Mouse (Mus musculus): ENCODE data around the gene Mmrn1. TPM values are rescaled to one million over a fixed set of nuclear protein-coding genes. Genes with fewer than 3 reads are reported as not detected.

Gene Mmrn1
- polyA plus RNA-seq, 1 experiment from 2014 or later = 3.5 TPM

DNA sequence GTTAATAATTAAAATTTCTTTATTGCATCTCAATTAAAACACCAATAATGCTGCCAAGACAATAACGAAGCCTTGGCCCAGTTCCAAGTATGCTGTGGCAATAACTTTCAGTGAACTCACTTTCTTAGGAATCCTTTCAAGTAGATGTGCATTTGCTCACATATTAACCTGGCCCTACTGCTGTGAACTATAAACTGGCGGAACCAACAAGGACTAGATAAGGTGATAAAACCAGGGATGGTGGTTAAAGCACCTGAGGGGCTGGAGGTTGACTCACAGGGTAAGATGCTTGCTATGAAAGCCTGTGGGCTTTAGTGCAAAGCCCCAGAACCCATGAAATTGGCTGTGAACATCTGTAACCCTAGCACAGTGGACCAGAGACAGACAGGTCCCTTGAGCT is 54.3 kb downstream of the Mmrn1 start:
- no peak for DNase-seq
- Histone ChIP-seq H3K36me3 (ENCODE audit: control insufficient read depth, insufficient read depth, low read length) (no peaks in the 10 kb centered on the region), H3K4me1 (ENCODE audit: control insufficient read depth, insufficient read depth, low read length) (no peaks in the 10 kb centered on the region), H3K9ac (replicated peaks; ENCODE audit: low read length) (no peak overlapping the region), H3K4me3 (replicated peaks; ENCODE audit: low read depth, low read length) (no peak overlapping the region), H3K9me3 (ENCODE audit: control insufficient read depth, low read length) (no peaks in the 10 kb centered on the region), H3K4me2 (ENCODE audit: low read length) (no peak overlapping the region), H3K27me3 (ENCODE audit: control insufficient read depth, insufficient read depth, low read length) (no peaks in the 10 kb centered on the region), H3K27ac (replicated peaks; ENCODE audit: low read depth, low read length) (no peak overlapping the region)
- WGBS = 92% methylated on average over 2 of the region's 2 CpGs
- ATAC-seq (ENCODE audit: low FRiP score, low TSS enrichment) = no peak

- DNase-seq (no peak), ATAC-seq (ENCODE audit: low FRiP score, low TSS enrichment) (no peak)
- 78% methylated on average over 1 of the region's 1 CpGs for WGBS
- H3K4me1 ChIP-seq (ENCODE audit: control insufficient read depth, insufficient read depth, low read length) = no peaks in the 10 kb centered on the region
- no peak overlapping the region for H3K4me3 ChIP-seq (replicated peaks; ENCODE audit: low read depth, low read length)
- H3K4me2 ChIP-seq (ENCODE audit: low read length) = no peak overlapping the region
- H3K9ac ChIP-seq (replicated peaks; ENCODE audit: low read length) = no peak overlapping the region
- H3K27ac ChIP-seq (replicated peaks; ENCODE audit: low read depth, low read length) = no peak overlapping the region
- H3K9me3 ChIP-seq (ENCODE audit: control insufficient read depth, low read length) = no peaks in the 10 kb centered on the region
- H3K27me3 ChIP-seq (ENCODE audit: control insufficient read depth, insufficient read depth, low read length) = no peaks in the 10 kb centered on the region
- no peaks in the 10 kb centered on the region for H3K36me3 ChIP-seq (ENCODE audit: control insufficient read depth, insufficient read depth, low read length)
Observed at GRCm38 (mm10) chr6:60984360-60984759, 59.6 kb downstream of the Mmrn1 start.

- H3K9me3 ChIP-seq (ENCODE audit: control insufficient read depth, low read length) = no peaks in the 10 kb centered on the region
- no peaks in the 10 kb centered on the region for H3K4me1 ChIP-seq (ENCODE audit: control insufficient read depth, insufficient read depth, low read length)
- ATAC-seq (ENCODE audit: low FRiP score, low TSS enrichment) = no peak
- no peaks in the 10 kb centered on the region for H3K27me3 ChIP-seq (ENCODE audit: control insufficient read depth, insufficient read depth, low read length)
- H3K4me3 ChIP-seq (replicated peaks; ENCODE audit: low read depth, low read length) = no peak overlapping the region
- H3K36me3 ChIP-seq (ENCODE audit: control insufficient read depth, insufficient read depth, low read length) = no peaks in the 10 kb centered on the region
- DNase-seq = peak; percentile 81
- no peak overlapping the region for H3K4me2 ChIP-seq (ENCODE audit: low read length)
- H3K9ac ChIP-seq (replicated peaks; ENCODE audit: low read length) = no peak overlapping the region
- no peak overlapping the region for H3K27ac ChIP-seq (replicated peaks; ENCODE audit: low read depth, low read length)
- 51% methylated on average over 2 of the region's 2 CpGs for WGBS
Observed at GRCm38 (mm10) chr6:60985919-60986318, 61.1 kb downstream of the Mmrn1 start.

GRCm38 (mm10) chr6:60986914-60987313 is 62.1 kb downstream of the Mmrn1 start:
- H3K27me3 ChIP-seq (ENCODE audit: control insufficient read depth, insufficient read depth, low read length) = no peaks in the 10 kb centered on the region
- H3K4me2 ChIP-seq (ENCODE audit: low read length) = no peak overlapping the region
- no peaks in the 10 kb centered on the region for H3K36me3 ChIP-seq (ENCODE audit: control insufficient read depth, insufficient read depth, low read length)
- H3K9ac ChIP-seq (replicated peaks; ENCODE audit: low read length) = no peak overlapping the region
- no peak overlapping the region for H3K4me3 ChIP-seq (replicated peaks; ENCODE audit: low read depth, low read length)
- no peak overlapping the region for H3K27ac ChIP-seq (replicated peaks; ENCODE audit: low read depth, low read length)
- WGBS = 90% methylated on average over 11 of the region's 11 CpGs
- no peak for DNase-seq
- no peak for ATAC-seq (ENCODE audit: low FRiP score, low TSS enrichment)
- no peaks in the 10 kb centered on the region for H3K4me1 ChIP-seq (ENCODE audit: control insufficient read depth, insufficient read depth, low read length)
- no peaks in the 10 kb centered on the region for H3K9me3 ChIP-seq (ENCODE audit: control insufficient read depth, low read length)

DNA sequence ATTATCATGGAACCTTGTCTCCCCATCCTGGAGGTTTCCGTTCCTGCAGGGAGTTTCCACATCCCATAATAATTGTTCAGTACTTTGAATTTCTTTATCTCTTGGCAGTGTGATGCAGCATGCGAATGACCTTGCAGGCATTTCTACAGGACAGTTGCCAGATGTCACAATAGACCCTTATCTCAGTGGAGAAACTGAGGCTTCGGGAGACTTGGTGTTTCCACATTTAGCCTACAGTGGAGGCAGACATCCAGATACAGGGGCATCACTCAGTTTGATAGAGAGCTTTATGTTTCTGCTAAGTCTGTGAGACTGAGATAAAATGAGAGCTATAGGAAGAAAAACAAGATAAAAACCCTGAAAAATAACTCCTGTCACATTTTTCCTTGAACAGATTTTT is 63.0 kb downstream of the Mmrn1 start:
- ATAC-seq (ENCODE audit: low FRiP score, low TSS enrichment) (no peak), DNase-seq (no peak)
- H3K9ac ChIP-seq (replicated peaks; ENCODE audit: low read length) = no peak overlapping the region
- no peak overlapping the region for H3K4me2 ChIP-seq (ENCODE audit: low read length)
- no peaks in the 10 kb centered on the region for H3K36me3 ChIP-seq (ENCODE audit: control insufficient read depth, insufficient read depth, low read length)
- no peak overlapping the region for H3K27ac ChIP-seq (replicated peaks; ENCODE audit: low read depth, low read length)
- no peaks in the 10 kb centered on the region for H3K4me1 ChIP-seq (ENCODE audit: control insufficient read depth, insufficient read depth, low read length)
- H3K4me3 ChIP-seq (replicated peaks; ENCODE audit: low read depth, low read length) = no peak overlapping the region
- WGBS = 91% methylated on average over 3 of the region's 3 CpGs
- H3K9me3 ChIP-seq (ENCODE audit: control insufficient read depth, low read length) = no peaks in the 10 kb centered on the region
- H3K27me3 ChIP-seq (ENCODE audit: control insufficient read depth, insufficient read depth, low read length) = no peaks in the 10 kb centered on the region

DNA sequence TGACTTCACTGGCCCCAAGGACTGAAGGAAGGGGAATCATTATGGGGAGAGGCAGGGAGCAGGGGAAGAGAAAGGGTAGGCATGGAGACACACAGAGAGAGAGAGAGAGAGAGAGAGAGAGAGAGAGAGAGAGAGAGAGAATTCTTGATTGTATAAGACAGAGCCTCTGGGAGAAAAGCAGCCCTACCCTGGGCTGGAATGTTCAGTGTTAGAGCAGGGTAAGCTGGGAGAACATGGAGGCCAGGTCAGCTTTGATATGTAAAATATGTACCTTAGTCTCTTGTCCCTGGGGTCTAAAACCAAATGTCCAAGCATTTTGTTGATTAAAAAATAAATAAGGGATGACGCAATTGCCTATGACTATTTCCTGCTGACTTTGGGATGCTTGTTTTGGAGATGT is 67.6 kb downstream of the Mmrn1 start:
- H3K36me3 ChIP-seq (ENCODE audit: control insufficient read depth, insufficient read depth, low read length) = no peaks in the 10 kb centered on the region
- H3K9ac ChIP-seq (replicated peaks; ENCODE audit: low read length) = no peak overlapping the region
- H3K27me3 ChIP-seq (ENCODE audit: control insufficient read depth, insufficient read depth, low read length) = no peaks in the 10 kb centered on the region
- peaks cover 15% of the 10 kb centered on the region for H3K4me1 ChIP-seq (ENCODE audit: control insufficient read depth, insufficient read depth, low read length)
- H3K4me2 ChIP-seq (ENCODE audit: low read length) = no peak overlapping the region
- H3K9me3 ChIP-seq (ENCODE audit: control insufficient read depth, low read length) = no peaks in the 10 kb centered on the region
- ATAC-seq (ENCODE audit: low FRiP score, low TSS enrichment) (no peak), DNase-seq (no peak)
- 93% methylated on average over 1 of the region's 1 CpGs for WGBS
- H3K4me3 ChIP-seq (replicated peaks; ENCODE audit: low read depth, low read length) = no peak overlapping the region
- H3K27ac ChIP-seq (replicated peaks; ENCODE audit: low read depth, low read length) = no peak overlapping the region

- H3K4me2 ChIP-seq (ENCODE audit: low read length) = no peak overlapping the region
- no peaks in the 10 kb centered on the region for H3K36me3 ChIP-seq (ENCODE audit: control insufficient read depth, insufficient read depth, low read length)
- no peak overlapping the region for H3K27ac ChIP-seq (replicated peaks; ENCODE audit: low read depth, low read length)
- ATAC-seq (ENCODE audit: low FRiP score, low TSS enrichment) (no peak), DNase-seq (no peak)
- peaks cover 15% of the 10 kb centered on the region for H3K4me1 ChIP-seq (ENCODE audit: control insufficient read depth, insufficient read depth, low read length)
- no peaks in the 10 kb centered on the region for H3K9me3 ChIP-seq (ENCODE audit: control insufficient read depth, low read length)
- no peaks in the 10 kb centered on the region for H3K27me3 ChIP-seq (ENCODE audit: control insufficient read depth, insufficient read depth, low read length)
- 68% methylated on average over 4 of the region's 4 CpGs for WGBS
- H3K9ac ChIP-seq (replicated peaks; ENCODE audit: low read length) = no peak overlapping the region
- H3K4me3 ChIP-seq (replicated peaks; ENCODE audit: low read depth, low read length) = no peak overlapping the region
Observed at GRCm38 (mm10) chr6:60993386-60994108, 68.8 kb downstream of the Mmrn1 start.

GRCm38 (mm10) chr6:60994114-60994513 is 69.3 kb downstream of the Mmrn1 start:
- H3K9ac ChIP-seq (replicated peaks; ENCODE audit: low read length) = no peak overlapping the region
- DNase-seq (no peak), ATAC-seq (ENCODE audit: low FRiP score, low TSS enrichment) (no peak)
- WGBS = 12% methylated on average over 6 of the region's 6 CpGs
- no peaks in the 10 kb centered on the region for H3K9me3 ChIP-seq (ENCODE audit: control insufficient read depth, low read length)
- H3K4me1 ChIP-seq (ENCODE audit: control insufficient read depth, insufficient read depth, low read length) = peaks cover 15% of the 10 kb centered on the region
- H3K4me3 ChIP-seq (replicated peaks; ENCODE audit: low read depth, low read length) = no peak overlapping the region
- H3K36me3 ChIP-seq (ENCODE audit: control insufficient read depth, insufficient read depth, low read length) = no peaks in the 10 kb centered on the region
- H3K27me3 ChIP-seq (ENCODE audit: control insufficient read depth, insufficient read depth, low read length) = no peaks in the 10 kb centered on the region
- peak overlapping the region; percentile 22 for H3K4me2 ChIP-seq (ENCODE audit: low read length)
- no peak overlapping the region for H3K27ac ChIP-seq (replicated peaks; ENCODE audit: low read depth, low read length)

DNA sequence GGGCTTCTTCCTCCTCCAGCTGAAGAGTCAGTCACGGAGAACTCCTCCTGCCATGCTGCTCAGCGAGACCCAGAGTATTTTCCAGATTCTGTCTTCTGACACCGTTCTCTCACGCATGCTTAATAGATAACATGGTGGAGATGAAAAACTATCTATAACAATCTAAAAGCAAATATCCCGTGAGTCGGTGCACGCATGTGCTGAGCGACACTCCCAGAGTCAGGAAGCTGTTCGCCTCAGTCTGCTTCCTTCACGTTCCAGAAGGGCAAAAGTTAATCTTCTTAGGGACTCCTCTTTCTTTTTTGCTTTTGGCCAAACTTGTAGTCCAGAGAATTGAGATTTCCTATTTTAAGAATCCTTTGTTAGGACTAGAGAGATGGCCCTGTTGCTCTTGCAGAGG is 69.7 kb downstream of the Mmrn1 start:
- no peak for DNase-seq
- ATAC-seq (ENCODE audit: low FRiP score, low TSS enrichment) = no peak
- Histone ChIP-seq H3K27me3 (ENCODE audit: control insufficient read depth, insufficient read depth, low read length) (no peaks in the 10 kb centered on the region), H3K4me2 (ENCODE audit: low read length) (peak overlapping the region; percentile 22), H3K4me3 (replicated peaks; ENCODE audit: low read depth, low read length) (no peak overlapping the region), H3K9me3 (ENCODE audit: control insufficient read depth, low read length) (no peaks in the 10 kb centered on the region), H3K36me3 (ENCODE audit: control insufficient read depth, insufficient read depth, low read length) (no peaks in the 10 kb centered on the region), H3K27ac (replicated peaks; ENCODE audit: low read depth, low read length) (no peak overlapping the region), H3K9ac (replicated peaks; ENCODE audit: low read length) (no peak overlapping the region), H3K4me1 (ENCODE audit: control insufficient read depth, insufficient read depth, low read length) (peaks cover 15% of the 10 kb centered on the region)
- WGBS = 28% methylated on average over 10 of the region's 10 CpGs

Data from midbrain, embryonic 14.5 days (tissue).